Mouse (Mus musculus) spleen, adult 2 months (tissue): ENCODE measurements around the gene Hspa1l.
"Not testable (repeated sequence)": the region's sequence is repeated elsewhere in the genome, so short reads cannot be mapped to it uniquely, and the experiment has no call there.

ENCODE experiments used
- CTCF ChIP-seq: fragments of 200-500 bp; IDR thresholded peaks from 2 replicates; pipeline ENCODE4 v1.5.1; 2011; ENCODE audit warnings: mild to moderate bottlenecking, inconsistent platforms; ENCODE audit not compliant: insufficient read depth, insufficient read length, insufficient replicate concordance; ENCODE audit errors: extremely low read depth
- POLR2A ChIP-seq: fragments of 200-500 bp; IDR thresholded peaks from 2 replicates; pipeline ENCODE4 v1.6.1; 2011; ENCODE audit warnings: low read depth, low read length, inconsistent platforms

- TF ChIP-seq POLR2A = peak; percentile 57; the same call in 1 of the 2 replicates
- TF ChIP-seq CTCF = not testable (repeated sequence)
Measured at GRCm38 (mm10) chr17:34999871-35000716, 27.6 kb downstream of the Hspa1l start.
